Mouse (Mus musculus): ENCODE measurements at regions not wholly inside any gene's neighbourhood (a gene's known extent, or its start where the extent isn't known, plus 50 kb on each side); places are given as distances from the start of the nearest gene placed in this dataset.

DNA sequence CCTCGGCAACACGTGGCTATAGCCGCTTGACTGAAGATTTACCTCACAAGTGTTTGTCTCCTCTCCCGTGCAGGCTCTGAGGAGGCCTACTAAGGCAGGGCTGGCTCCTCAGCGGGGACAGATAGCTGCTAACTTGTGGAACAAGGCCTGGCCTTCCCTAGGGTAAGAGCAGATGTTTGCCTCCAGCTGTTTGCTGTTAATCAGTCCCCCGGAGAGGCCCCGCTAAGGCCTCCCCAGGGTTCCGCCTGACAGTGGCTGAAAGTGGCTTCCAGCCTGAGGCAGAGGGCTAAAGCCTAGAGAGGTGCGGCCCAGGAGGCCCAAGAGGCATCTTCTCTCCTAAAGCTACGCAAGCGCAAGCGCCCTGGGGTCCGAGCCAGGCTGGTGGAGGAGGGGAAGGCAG, 52.1 kb upstream of the Dlx4 start:
- DNase-seq (ENCODE audit: low spot score), result no peak

DNA sequence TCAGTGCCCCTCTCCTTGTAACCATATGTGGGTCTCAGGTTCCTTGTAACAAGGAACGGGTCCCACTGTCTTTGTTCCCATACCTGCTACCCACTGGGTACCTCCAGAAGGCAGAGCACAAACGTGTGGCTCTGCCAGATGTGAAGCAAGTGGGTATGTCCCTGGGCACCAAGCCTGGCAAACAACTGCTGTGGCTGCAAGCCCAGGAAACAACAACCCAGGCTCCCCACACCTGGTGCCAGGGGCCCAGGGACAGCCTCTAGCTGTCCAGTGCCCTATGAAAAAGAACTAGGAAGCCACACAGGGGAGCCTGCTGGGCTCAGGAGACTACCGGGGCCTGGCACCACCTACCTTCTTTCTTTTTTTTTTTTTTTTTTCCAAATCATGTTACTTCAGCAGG, 54.9 kb upstream of the Dlx4 start:
- no peak for DNase-seq (ENCODE audit: low spot score)

DNA sequence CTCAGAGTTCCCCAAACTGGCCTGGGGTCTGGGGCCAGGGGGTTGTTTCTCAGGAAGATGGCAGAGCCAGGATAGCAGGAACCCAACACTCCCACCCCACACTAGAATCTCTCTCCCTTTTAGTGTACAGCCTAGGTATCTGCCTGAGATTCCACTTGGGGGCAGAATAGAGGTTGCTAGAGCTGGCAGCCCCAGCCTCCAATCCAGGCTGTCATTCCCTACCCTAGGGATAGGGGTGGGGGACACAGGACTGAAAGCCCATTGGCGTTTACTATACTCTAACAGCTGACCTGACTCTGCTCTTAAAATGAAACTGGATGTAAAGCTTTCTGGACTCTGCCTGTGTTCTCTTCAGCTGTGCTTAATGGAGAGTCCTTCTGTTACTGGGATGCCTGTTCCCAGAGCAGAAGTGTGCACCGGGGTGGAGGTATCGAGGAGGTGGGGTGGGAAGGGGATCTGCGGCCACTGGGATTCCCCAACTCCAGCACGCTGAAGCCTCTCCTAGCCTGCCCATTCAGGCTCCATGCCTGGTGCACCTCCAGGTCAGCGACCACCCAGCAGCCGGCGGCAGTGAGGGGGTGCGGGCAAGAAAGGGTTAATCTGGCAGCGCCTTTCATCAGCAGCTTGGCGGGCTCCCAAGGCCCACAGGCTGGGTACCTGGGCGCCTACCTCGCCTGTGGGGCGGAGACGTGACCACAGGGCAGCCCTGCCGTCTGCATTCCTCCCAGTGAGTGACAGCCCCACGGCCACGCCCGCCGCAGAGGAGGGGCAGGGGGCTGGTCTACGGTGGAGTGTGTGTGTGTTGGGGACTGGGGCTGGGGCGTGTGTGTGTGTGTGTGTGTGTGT, 50.9 kb upstream of the Tac4 start:
- peak; percentile 62 for DNase-seq (ENCODE audit: low spot score)

DNA sequence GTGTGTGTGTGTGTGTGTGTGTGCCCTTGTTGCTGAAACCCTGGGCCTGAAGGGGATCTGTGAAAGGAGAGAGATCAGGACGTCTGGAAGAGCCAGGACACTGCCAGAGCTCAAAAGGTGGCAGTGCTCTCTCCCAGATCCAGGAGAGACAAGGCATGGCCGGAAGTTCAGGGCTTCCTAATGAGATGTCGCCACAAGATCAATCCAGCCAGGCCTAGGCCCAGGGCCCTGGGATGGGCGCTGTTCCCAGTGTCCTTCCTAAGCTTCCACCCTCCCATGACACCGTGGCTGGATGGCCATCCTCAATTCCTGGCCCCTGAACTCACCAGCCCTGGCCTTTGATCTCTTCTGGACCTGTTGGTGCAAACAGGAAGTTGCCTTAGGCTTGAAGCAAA, 50.3 kb upstream of the Tac4 start:
- peak; percentile 35 for DNase-seq (ENCODE audit: low spot score)

All from MN1 (cell line).